Mouse (Mus musculus) lung, adult 2 months (tissue): ENCODE results near the gene Il13ra2.

Experiments used
- CTCF ChIP-seq: fragments of 200-500 bp; IDR thresholded peaks from 2 replicates; pipeline ENCODE4 v1.5.1; 2011; ENCODE audit warnings: mild to moderate bottlenecking, low read length, control low read depth; ENCODE audit not compliant: insufficient read depth
- POLR2A ChIP-seq: fragments of 200-500 bp; IDR thresholded peaks from 2 replicates; pipeline ENCODE4 v1.6.1; 2011; ENCODE audit warnings: low read depth, mild to moderate bottlenecking, control low read depth, low read length, borderline replicate concordance; ENCODE audit errors: extremely low read depth

DNA sequence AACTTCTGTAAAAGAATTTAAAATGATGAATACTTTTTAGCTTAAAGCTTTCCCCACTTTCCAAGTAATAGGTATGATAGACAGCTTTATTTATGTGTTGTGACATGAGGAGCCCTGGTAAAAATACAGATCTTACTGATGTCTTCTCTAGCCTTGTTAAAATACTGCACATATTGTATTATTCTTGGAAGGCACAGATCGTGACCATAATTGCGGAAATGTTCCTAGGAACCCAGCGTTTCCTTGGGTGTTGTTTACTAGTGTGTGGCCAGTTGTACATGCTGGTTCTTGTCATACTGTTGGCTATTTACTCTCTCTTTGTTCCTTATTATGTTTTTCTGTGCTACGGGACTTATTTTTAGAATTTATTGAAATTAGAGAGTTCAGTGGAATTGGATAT, 14.4 kb upstream of the Il13ra2 start:
- TF ChIP-seq CTCF (no peak), POLR2A (no peak)
